Mouse (Mus musculus): Measurements from ENCODE around the gene Sigirr.

- TF ChIP-seq CTCF (IDR thresholded peaks at IDR 0.05; ENCODE audit: control insufficient read depth, insufficient read depth, insufficient replicate concordance, low read depth, low read length) (no peak), POLR2A (IDR thresholded peaks at IDR 0.05; ENCODE audit: control insufficient read depth, low read depth, low read length) (no peak)
Measured at GRCm38 (mm10) chr7:141046931-141047580, 53.3 kb downstream of the Sigirr start.

All from testis, adult 2 months (tissue).